ENCODE assay signal across 16 mouse cellular contexts in the genomic region with DNA sequence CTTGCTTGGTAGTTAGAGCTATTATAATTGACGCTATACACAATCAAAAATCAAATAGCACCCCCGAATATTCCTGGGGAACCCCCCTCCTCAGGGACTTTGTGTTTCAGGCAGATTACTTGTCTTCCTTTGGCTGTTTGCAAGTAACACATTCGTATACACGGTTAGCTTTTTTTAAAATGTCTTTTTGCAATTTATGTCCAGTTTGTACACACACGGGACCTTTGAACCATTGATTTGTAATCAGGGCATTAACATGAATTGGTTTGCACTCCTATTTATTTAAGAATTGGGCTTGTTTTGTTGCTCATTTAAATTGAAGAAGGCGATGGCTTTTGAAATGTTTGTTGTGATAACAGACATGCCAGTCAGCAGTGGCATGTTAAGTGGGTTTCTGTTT. TPM values are rescaled to one million over a fixed set of nuclear protein-coding genes. Genes with fewer than 3 reads are reported as not detected.
DNase-seq lines count a peak whose midpoint lies in the region; ATAC-seq and TF ChIP-seq lines count a peak whose summit lies in the region.
"Had no signal": no experiment of that assay in that cellular context is flagged by ENCODE, and none has a peak within 500 bp of the region (broad histone marks: within the 10 kb centered on the region; RNA-seq: fewer than 3 reads in every experiment).

No protein-coding gene starts in this region.

- WGBS in forebrain, embryonic 15.5 days, result 9% methylated on average over 6 of the region's 6 CpGs
- 5% methylated on average over 6 of the region's 6 CpGs for WGBS in midbrain, embryonic 12.5 days
- WGBS in stomach, embryonic 15.5 days, result 10% methylated on average over 6 of the region's 6 CpGs
- WGBS in heart, adult 2 months, result 17% methylated on average over 6 of the region's 6 CpGs

- H3K27ac ChIP-seq in forebrain, embryonic 15.5 days (replicated peaks), result no peak overlapping the region
- H3K27ac ChIP-seq in midbrain, embryonic 12.5 days (replicated peaks), result no peak overlapping the region
- H3K27ac ChIP-seq in stomach, embryonic 15.5 days, result no peak overlapping the region
- no peak overlapping the region for H3K27ac ChIP-seq in heart, adult 2 months
- H3K27ac ChIP-seq: gastrocnemius, adult 2 months; heart, embryonic 13.5 days; liver, embryonic 14.5 days had no signal

- H3K4me3 ChIP-seq in forebrain, embryonic 15.5 days, result peak overlapping the region; percentile 70
- H3K4me3 ChIP-seq in midbrain, embryonic 12.5 days, result peak overlapping the region; percentile 84
- peak overlapping the region; percentile 52 for H3K4me3 ChIP-seq in stomach, embryonic 15.5 days (replicated peaks)
- no peak overlapping the region for H3K4me3 ChIP-seq in heart, adult 2 months

- DNase-seq in embryo, embryonic 9.5 days (ENCODE audit: extremely low spot score), result peak; percentile 15
- no peak for DNase-seq in embryo, embryonic 11 days
- DNase-seq in heart, adult 2 months, result no peak
- no peak for DNase-seq in thymus, adult 18-20 months
- no peak for DNase-seq in frontal cortex, postnatal 25 days (ENCODE audit: low spot score in 2 of 2)
- DNase-seq: gastrocnemius, adult 2 months; kidney, postnatal 36 days had no signal

- intact Hi-C loops in heart, adult 2 months (cut with DNase I), result loop anchor here (5.0 kb wide), 1 partner anchor 60 kb away; no protein-coding TSS in a partner anchor

- no peak for TF ChIP-seq EP300 in heart, adult 2 months (IDR thresholded peaks at IDR 0.05; ENCODE audit: insufficient read depth, low read depth, low read length)

- H3K9ac ChIP-seq in forebrain, embryonic 15.5 days (replicated peaks), result no peak overlapping the region
- peak overlapping the region; percentile 92 for H3K9ac ChIP-seq in midbrain, embryonic 12.5 days (replicated peaks)
- H3K9ac ChIP-seq in stomach, embryonic 15.5 days, result no peak overlapping the region
- H3K9ac ChIP-seq in heart, adult 2 months (ENCODE audit: low read depth, low read length), result no peak overlapping the region
- H3K9ac ChIP-seq: heart, embryonic 13.5 days; liver, embryonic 14.5 days had no signal

- H3K4me2 ChIP-seq in forebrain, embryonic 15.5 days (replicated peaks), result peak overlapping the region; percentile 96
- peak overlapping the region; percentile 69 for H3K4me2 ChIP-seq in midbrain, embryonic 12.5 days (replicated peaks)
- H3K4me2 ChIP-seq in stomach, embryonic 15.5 days, result peak overlapping the region; percentile 76; the same call in 1 of the 2 replicates

- H3K79me2 ChIP-seq in heart, adult 2 months (replicated peaks; ENCODE audit: control insufficient read depth, insufficient read depth, low read length), result no peaks in the 10 kb centered on the region

- no peak for ATAC-seq in forebrain, embryonic 15.5 days (replicated peaks)
- no peak for ATAC-seq in midbrain, embryonic 12.5 days (ENCODE audit: low FRiP score, low read depth)
- no peak for ATAC-seq in stomach, embryonic 15.5 days (ENCODE audit: insufficient read depth, low FRiP score, low read depth)

- H3K36me3 ChIP-seq in forebrain, embryonic 15.5 days, result no peaks in the 10 kb centered on the region
- peaks cover 10% of the 10 kb centered on the region for H3K36me3 ChIP-seq in midbrain, embryonic 12.5 days
- no peaks in the 10 kb centered on the region for H3K36me3 ChIP-seq in stomach, embryonic 15.5 days
- H3K36me3 ChIP-seq in heart, adult 2 months (ENCODE audit: control insufficient read depth, insufficient read depth, low read length), result no peaks in the 10 kb centered on the region
- H3K36me3 ChIP-seq: heart, embryonic 13.5 days had no signal

- no peak for TF ChIP-seq CTCF in heart, adult 2 months (IDR thresholded peaks at IDR 0.05)

- TF ChIP-seq POLR2A in heart, adult 2 months (IDR thresholded peaks at IDR 0.05; ENCODE audit: insufficient read depth, low read depth, low read length), result no peak

- peaks cover under 1% of the 10 kb centered on the region; the same call in 1 of the 2 replicates for H3K9me3 ChIP-seq in forebrain, embryonic 15.5 days
- H3K9me3 ChIP-seq in midbrain, embryonic 12.5 days, result peaks cover 3% of the 10 kb centered on the region
- no peaks in the 10 kb centered on the region for H3K9me3 ChIP-seq in stomach, embryonic 15.5 days

- H3K4me1 ChIP-seq in forebrain, embryonic 15.5 days, result peaks cover 34% of the 10 kb centered on the region
- H3K4me1 ChIP-seq in midbrain, embryonic 12.5 days, result peaks cover 22% of the 10 kb centered on the region
- peaks cover 25% of the 10 kb centered on the region for H3K4me1 ChIP-seq in stomach, embryonic 15.5 days
- H3K4me1 ChIP-seq in heart, adult 2 months (ENCODE audit: control insufficient read depth, insufficient read depth, low read length), result no peaks in the 10 kb centered on the region

- peaks cover 13% of the 10 kb centered on the region; the same call in 1 of the 2 replicates for H3K27me3 ChIP-seq in forebrain, embryonic 15.5 days
- peaks cover 42% of the 10 kb centered on the region for H3K27me3 ChIP-seq in midbrain, embryonic 12.5 days
- peaks cover 56% of the 10 kb centered on the region for H3K27me3 ChIP-seq in stomach, embryonic 15.5 days (replicated peaks)
- peaks cover 42% of the 10 kb centered on the region for H3K27me3 ChIP-seq in heart, adult 2 months (ENCODE audit: control insufficient read depth, insufficient read depth, low read length)

RNA-seq across cellular contexts. Expression of a gene that starts 1.0 kb away (rescaled TPM):
- polyA plus RNA-seq in forebrain, embryonic 15.5 days (2015; fragmentation: Nextera tagmentation; extraction: Ambion mirVana), result 8.0 and 8.8 TPM in 2 replicates
- polyA plus RNA-seq in midbrain, embryonic 12.5 days (2016; fragmentation: Nextera tagmentation; extraction: Ambion mirVana), result 34.8 and 35.5 TPM in 2 replicates
- 6.2 TPM in 2 replicates for polyA plus RNA-seq in stomach, embryonic 15.5 days (2015; fragmentation: Nextera tagmentation; extraction: Ambion mirVana)
- not detected for total RNA-seq in heart, adult 2 months (2021)
- 0.21 TPM in 1 of 2 replicates, not detected in the other for polyA plus RNA-seq in heart, adult 2 months (2012; rRNA removed)
- total RNA-seq: common myeloid progenitor, adult 5-6 weeks; gastrocnemius, adult 2 months had no signal
- polyA plus RNA-seq: intestine, embryonic 14.5 days; liver, embryonic 14.5 days had no signal

RNA-seq across cellular contexts. Expression of a gene that starts 29.0 kb away (rescaled TPM):
- not detected in 2 replicates for polyA plus RNA-seq in forebrain, embryonic 15.5 days (2015; fragmentation: Nextera tagmentation; extraction: Ambion mirVana)
- polyA plus RNA-seq in midbrain, embryonic 12.5 days (2016; fragmentation: Nextera tagmentation; extraction: Ambion mirVana), result not detected in 2 replicates
- not detected in 2 replicates for polyA plus RNA-seq in stomach, embryonic 15.5 days (2015; fragmentation: Nextera tagmentation; extraction: Ambion mirVana)
- total RNA-seq in heart, adult 2 months (2021), result not detected
- not detected in 2 replicates for polyA plus RNA-seq in heart, adult 2 months (2012; rRNA removed)
- total RNA-seq: common myeloid progenitor, adult 5-6 weeks; ES-E14; gastrocnemius, adult 2 months; left cerebral cortex, postnatal 10 days had no signal
- polyA plus RNA-seq: heart, embryonic 13.5 days; intestine, embryonic 14.5 days; liver, embryonic 14.5 days had no signal
